Mouse (Mus musculus) megakaryocyte, embryonic 14.5 days (primary cell): ENCODE results near the gene Dao.

Experiments used
- FLI1 ChIP-seq: IDR thresholded peaks from 2 replicates; pipeline ENCODE4 v1.6.1; 2012; ENCODE audit warnings: low read length, inconsistent platforms, mixed read lengths
- GATA1 ChIP-seq: IDR thresholded peaks from 3 replicates; pipeline ENCODE4 v1.6.1; 2012; ENCODE audit warnings: mixed read lengths, low read length, inconsistent platforms, borderline replicate concordance

GRCm38 (mm10) chr5:114072262-114072661 lies 68.8 kb downstream of the Dao start:
- TF ChIP-seq GATA1 (no peak), FLI1 (no peak)
